Mouse (Mus musculus): ENCODE data around the gene Atf4.

DNA sequence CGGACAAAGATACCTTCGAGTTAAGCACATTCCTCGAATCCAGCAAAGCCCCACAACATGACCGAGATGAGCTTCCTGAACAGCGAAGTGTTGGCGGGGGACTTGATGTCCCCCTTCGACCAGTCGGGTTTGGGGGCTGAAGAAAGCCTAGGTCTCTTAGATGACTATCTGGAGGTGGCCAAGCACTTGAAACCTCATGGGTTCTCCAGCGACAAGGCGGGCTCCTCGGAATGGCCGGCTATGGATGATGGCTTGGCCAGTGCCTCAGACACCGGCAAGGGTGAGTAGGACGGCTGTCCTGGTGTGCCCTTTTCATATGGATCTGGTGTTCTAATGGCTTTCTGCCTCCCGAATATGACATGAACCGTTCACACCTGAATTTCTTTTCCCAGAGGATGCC is 1.3 kb downstream of the Atf4 start:
- no peak for TF ChIP-seq CTCF (IDR thresholded peaks at IDR 0.05; ENCODE audit: low read depth, low read length)
- no peak for TF ChIP-seq POLR2A (IDR thresholded peaks at IDR 0.05; ENCODE audit: borderline replicate concordance, low read depth, low read length)

Data from bone marrow macrophage, adult 2 months (primary cell).